9 mouse cellular contexts compared by ENCODE assay signal in the genomic region with DNA sequence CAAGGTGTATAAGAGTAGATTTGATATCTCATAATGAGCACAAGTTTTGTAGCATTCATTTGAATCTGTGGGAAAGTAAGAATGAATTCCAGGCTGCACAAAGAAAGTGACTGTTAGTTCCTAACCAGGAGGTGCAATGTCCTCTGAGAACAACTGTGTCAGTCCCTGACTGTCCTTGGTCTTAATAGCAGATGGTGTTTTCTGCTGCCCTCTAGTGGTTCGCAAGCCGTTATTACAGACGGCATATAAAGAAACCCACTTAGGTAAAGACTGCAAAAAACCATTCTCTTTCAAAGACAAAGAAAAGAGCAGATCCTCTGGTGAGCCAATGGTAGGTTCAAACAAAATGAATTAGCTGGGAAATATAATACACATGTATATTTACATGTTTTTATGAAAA. TPM values are rescaled to one million over a fixed set of nuclear protein-coding genes. Genes with fewer than 3 reads are reported as not detected.
DNase-seq lines count a peak whose midpoint lies in the region; ATAC-seq and TF ChIP-seq lines count a peak whose summit lies in the region.
"Had no signal": no experiment of that assay in that cellular context is flagged by ENCODE, and none has a peak within 500 bp of the region (broad histone marks: within the 10 kb centered on the region; RNA-seq: fewer than 3 reads in every experiment).

No protein-coding gene starts in this region.

- 1% methylated on average over 3 of the region's 3 CpGs for WGBS in heart, embryonic 15.5 days
- 3% methylated on average over 3 of the region's 3 CpGs for WGBS in midbrain, embryonic 16.5 days

- H3K4me1 ChIP-seq in heart, embryonic 15.5 days (replicated peaks), result no peaks in the 10 kb centered on the region
- peaks cover 0 to 9% of the 10 kb centered on the region in 2 experiments; a peak in 2 of 4 replicates for H3K4me1 ChIP-seq in CH12.LX (ENCODE audit: control insufficient read depth in 1 of 2, insufficient read depth in 2 of 2)
- no peaks in the 10 kb centered on the region for H3K4me1 ChIP-seq in midbrain, embryonic 16.5 days (ENCODE audit: control insufficient read depth, insufficient read depth, low read length)
- H3K4me1 ChIP-seq: liver, embryonic 15.5 days had no signal

- dilution Hi-C loops in CH12.LX (cut with MboI; ENCODE audit: extremely low pct_ligation_motif_present, extremely low pct_unique_long_range_greater_than_20kb, low sequenced_read_pairs), result no loop called here

- ATAC-seq in heart, embryonic 15.5 days (replicated peaks; ENCODE audit: insufficient number of reproducible peaks, insufficient read depth, low FRiP score, low read depth), result peak; percentile 58; the same call in 1 of the 2 replicates
- peak; percentile 89 for ATAC-seq in midbrain, embryonic 16.5 days

- no peak overlapping the region for H3K9ac ChIP-seq in heart, embryonic 15.5 days
- no peak overlapping the region for H3K9ac ChIP-seq in CH12.LX (ENCODE audit: insufficient read depth, low read depth)
- H3K9ac ChIP-seq in midbrain, embryonic 16.5 days (ENCODE audit: low read depth, low read length), result no peak overlapping the region
- H3K9ac ChIP-seq: liver, embryonic 15.5 days had no signal

- TF ChIP-seq POLR2A in CH12.LX (IDR thresholded peaks at IDR 0.05; ENCODE audit: low read depth, low read length), result no peak

- in situ Hi-C loops in CH12.LX (cut with MboI; ENCODE audit: low pct_ligation_motif_present, low pct_unique_long_range_greater_than_20kb, low sequenced_read_pairs), result loop anchor here (25.0 kb wide), 1 partner anchor 308 kb away; no protein-coding TSS in a partner anchor

- no peak overlapping the region for H3K27ac ChIP-seq in heart, embryonic 15.5 days
- no peak overlapping the region for H3K27ac ChIP-seq in CH12.LX (ENCODE audit: insufficient read depth, low read depth)
- no peak overlapping the region for H3K27ac ChIP-seq in midbrain, embryonic 16.5 days (ENCODE audit: low read length)
- H3K27ac ChIP-seq: liver, embryonic 15.5 days had no signal

- no peaks in the 10 kb centered on the region for H3K9me3 ChIP-seq in heart, embryonic 15.5 days (replicated peaks)
- H3K9me3 ChIP-seq in CH12.LX (replicated peaks; ENCODE audit: low read length), result no peaks in the 10 kb centered on the region
- H3K9me3 ChIP-seq in midbrain, embryonic 16.5 days (replicated peaks; ENCODE audit: control insufficient read depth, low read length, poor library complexity, severe bottlenecking), result no peaks in the 10 kb centered on the region
- H3K9me3 ChIP-seq: liver, embryonic 15.5 days had no signal

- no peak overlapping the region for H3K4me2 ChIP-seq in heart, embryonic 15.5 days
- no peak overlapping the region for H3K4me2 ChIP-seq in CH12.LX (ENCODE audit: insufficient read depth, low read depth, poor library complexity, severe bottlenecking)
- no peak overlapping the region for H3K4me2 ChIP-seq in midbrain, embryonic 16.5 days (ENCODE audit: low read length)
- H3K4me2 ChIP-seq: liver, embryonic 15.5 days had no signal

- H3K27me3 ChIP-seq in heart, embryonic 15.5 days, result no peaks in the 10 kb centered on the region
- H3K27me3 ChIP-seq in CH12.LX (replicated peaks), result no peaks in the 10 kb centered on the region
- no peaks in the 10 kb centered on the region for H3K27me3 ChIP-seq in midbrain, embryonic 16.5 days (ENCODE audit: control insufficient read depth, insufficient read depth, low read depth, low read length)
- H3K27me3 ChIP-seq: liver, embryonic 15.5 days had no signal

- no peak for TF ChIP-seq EP300 in CH12.LX (IDR thresholded peaks at IDR 0.05; ENCODE audit: low read length)

- no peak for DNase-seq in heart, adult 11 months
- DNase-seq in CH12.LX (ENCODE audit: extremely low read depth), result peak; percentile 70
- peak; percentile 23 for DNase-seq in cerebellum, adult 11 months
- peak; percentile 60 for DNase-seq in forelimb bud, embryonic 11.5 days (ENCODE audit: low read depth, low spot score)
- DNase-seq in kidney, postnatal 25 days, result peak; percentile 25 to 42
- DNase-seq in urinary bladder, postnatal 14 days (ENCODE audit: low spot score), result no peak

- peaks cover 8% of the 10 kb centered on the region for H3K36me3 ChIP-seq in heart, embryonic 15.5 days
- H3K36me3 ChIP-seq in CH12.LX (replicated peaks in 1 of 2; ENCODE audit: control insufficient read depth in 1 of 2, insufficient read depth in 1 of 2, low read length in 1 of 2), result no peaks in the 10 kb centered on the region
- peaks cover 3% of the 10 kb centered on the region for H3K36me3 ChIP-seq in midbrain, embryonic 16.5 days (ENCODE audit: control insufficient read depth, insufficient read depth, low read length)
- H3K36me3 ChIP-seq: liver, embryonic 15.5 days had no signal

- TF ChIP-seq RAD21 in CH12.LX (IDR thresholded peaks at IDR 0.05; ENCODE audit: low read depth, low read length), result peak; percentile 71

- peak; percentile 77 to 79 for TF ChIP-seq CTCF in CH12.LX (conservative IDR thresholded peaks at IDR 0.05 in 1 of 2, IDR thresholded peaks at IDR 0.05 in 1 of 2; ENCODE audit: low read depth in 2 of 2, low read length in 2 of 2)

- H3K4me3 ChIP-seq in heart, embryonic 15.5 days, result no peak overlapping the region
- H3K4me3 ChIP-seq in CH12.LX (replicated peaks in 1 of 3; ENCODE audit: low read depth in 2 of 3, low read length in 2 of 3, poor library complexity in 1 of 3), result no peak overlapping the region
- H3K4me3 ChIP-seq in midbrain, embryonic 16.5 days (ENCODE audit: low read depth, low read length), result no peak overlapping the region
- H3K4me3 ChIP-seq: liver, embryonic 15.5 days had no signal

- H3K79me2 ChIP-seq in CH12.LX (replicated peaks; ENCODE audit: control insufficient read depth, extremely low read depth, insufficient read depth, poor library complexity, severe bottlenecking), result no peaks in the 10 kb centered on the region

TF ChIP-seq in CH12.LX, 34 proteins besides CTCF, POLR2A, EP300 and RAD21:
- TF ChIP-seq SMC3 (IDR thresholded peaks at IDR 0.05; ENCODE audit: low read depth, low read length) (peak; percentile 74), CHD1 (IDR thresholded peaks at IDR 0.05; ENCODE audit: low read depth, low read length) (no peak)

RNA-seq across cellular contexts. Expression of a gene that starts 45.3 kb away (rescaled TPM):
- 45.0 and 46.2 TPM in 2 replicates for polyA plus RNA-seq in heart, embryonic 15.5 days (2015; fragmentation: Nextera tagmentation; extraction: Ambion mirVana)
- not detected in 2 replicates for total RNA-seq in CH12.LX (2012; rRNA removed)
- not detected in 2 replicates for total RNA-seq in CH12.LX (2014; rRNA removed)
- polyA plus RNA-seq in CH12.LX (2012; ENCODE audit: insufficient read length, low read depth), result not detected in 2 replicates
- 58.6 and 65.9 TPM in 2 replicates for polyA plus RNA-seq in midbrain, embryonic 16.5 days (2015; fragmentation: Nextera tagmentation; extraction: Ambion mirVana)

RNA-seq across cellular contexts. Expression of a gene that starts 47.1 kb away (rescaled TPM):
- not detected in 2 replicates for polyA plus RNA-seq in heart, embryonic 15.5 days (2015; fragmentation: Nextera tagmentation; extraction: Ambion mirVana)
- total RNA-seq in CH12.LX (2012; rRNA removed) (not detected in 2 replicates), CH12.LX (2014; rRNA removed) (not detected in 2 replicates)
- polyA plus RNA-seq in CH12.LX (2012; ENCODE audit: insufficient read length, low read depth), result not detected in 2 replicates
- not detected in 2 replicates for polyA plus RNA-seq in midbrain, embryonic 16.5 days (2015; fragmentation: Nextera tagmentation; extraction: Ambion mirVana)
- polyA plus RNA-seq: liver, embryonic 15.5 days had no signal

RNA-seq across cellular contexts. Expression of a gene that starts 53.2 kb away (rescaled TPM):
- polyA plus RNA-seq in heart, embryonic 15.5 days (2015; fragmentation: Nextera tagmentation; extraction: Ambion mirVana), result 0.33 and 0.55 TPM in 2 replicates
- total RNA-seq in CH12.LX (2012; rRNA removed), result not detected in 2 replicates
- not detected in 2 replicates for total RNA-seq in CH12.LX (2014; rRNA removed)
- polyA plus RNA-seq in CH12.LX (2012; ENCODE audit: insufficient read length, low read depth), result 0.41 and 0.86 TPM in 2 replicates
- not detected in 2 replicates for polyA plus RNA-seq in midbrain, embryonic 16.5 days (2015; fragmentation: Nextera tagmentation; extraction: Ambion mirVana)
- polyA plus RNA-seq: liver, embryonic 15.5 days had no signal

Comparison
In these comparisons a context has a peak if more than half of its experiments do, and no peak if none do; other contexts are left out.
1. DNase-seq: peak in CH12.LX (single experiment), cerebellum, adult 11 months (single experiment), forelimb bud, embryonic 11.5 days (single experiment) and kidney, postnatal 25 days (2 of 2); none in heart, adult 11 months (single experiment) and urinary bladder, postnatal 14 days (single experiment).
2. RNA of a gene that starts 45.3 kb away (polyA plus RNA-seq): 58.6 to 65.9 TPM in midbrain, embryonic 16.5 days and 45.0 to 46.2 TPM in heart, embryonic 15.5 days; not detected in CH12.LX; every median in the first group is over 10 times any median in the second.